Mouse (Mus musculus) lung, embryonic 16.5 days (tissue): ENCODE measurements around the gene Znrf4. TPM values are rescaled to one million over a fixed set of nuclear protein-coding genes. Genes with fewer than 3 reads are reported as not detected.
A peak's percentile ranks its signal among the peaks of the same experiment; 100 is the strongest.

ENCODE experiments used
- ATAC-seq: fragments of 200-750 bp; cut with Nextera tagmentation; 2 replicates; pipeline ENCODE4 v1.8.0; 2017; ENCODE audit warnings: low read depth, mild to moderate bottlenecking, moderate library complexity
- H3K27ac ChIP-seq: fragments of 300-500 bp; sonication (generic); 2 replicates; pipeline ENCODE4 v1.5.1; 2014; ENCODE audit warnings: mild to moderate bottlenecking, control low read depth, low read length
- H3K27me3 ChIP-seq: fragments of 300-500 bp; sonication (generic); 2 replicates; pipeline ENCODE4 v1.6.1; 2014; ENCODE audit warnings: low read depth, low read length, mixed read lengths; ENCODE audit not compliant: control insufficient read depth, insufficient read depth
- H3K36me3 ChIP-seq: fragments of 300-500 bp; sonication (generic); 2 replicates; pipeline ENCODE4 v1.6.1; 2014; ENCODE audit warnings: low read length; ENCODE audit not compliant: control insufficient read depth, insufficient read depth
- H3K4me1 ChIP-seq: fragments of 300-500 bp; sonication (generic); replicated peaks from 2 replicates; pipeline ENCODE4 v1.6.1; 2014; ENCODE audit warnings: low read length, mixed read lengths; ENCODE audit not compliant: control insufficient read depth, insufficient read depth
- H3K4me2 ChIP-seq: fragments of 300-500 bp; sonication (generic); 2 replicates; pipeline ENCODE4 v1.6.1; 2014; ENCODE audit warnings: low read depth, low read length, control low read depth
- H3K4me3 ChIP-seq: fragments of 300-500 bp; sonication (generic); 2 replicates; pipeline ENCODE4 v1.5.1; 2014; ENCODE audit warnings: mild to moderate bottlenecking, low read length, control low read depth
- H3K9ac ChIP-seq: fragments of 300-500 bp; sonication (generic); 2 replicates; pipeline ENCODE4 v1.6.1; 2014; ENCODE audit warnings: low read length, control low read depth
- H3K9me3 ChIP-seq: fragments of 300-500 bp; sonication (generic); 2 replicates; pipeline ENCODE4 v1.6.1; 2016; ENCODE audit warnings: low read length; ENCODE audit not compliant: control insufficient read depth
- WGBS: fragments of 180-500 bp; shearing (Covaris S2); extraction: QIAGEN DNeasy Blood & Tissue Kit; methylation state at CpG from one replicate; pipeline ENCODE4 v1.1.7; 2014; 5-methylcytosine and 5-hydroxymethylcytosine counted together
- polyA plus RNA-seq: library from polyadenylated mRNA; unstranded; fragments of >200 nt; fragmentation: Nextera tagmentation; extraction: Ambion mirVana; gene quantifications from 2 replicates; pipeline ENCODE4 v1.2.1, GENCODE M21; 2015

Znrf4 gene
- polyA plus RNA-seq, 1 experiment from 2014 or later, result not detected

GRCm38 (mm10) chr17:56537912-56538311, 25.7 kb upstream of the Znrf4 start:
- H3K27ac ChIP-seq, result no peak overlapping the region
- H3K27me3 ChIP-seq, result no peaks in the 10 kb centered on the region
- no peaks in the 10 kb centered on the region for H3K4me1 ChIP-seq
- no peaks in the 10 kb centered on the region for H3K36me3 ChIP-seq
- ATAC-seq, result no peak
- 35% methylated on average over 8 of the region's 8 CpGs for WGBS
- H3K4me3 ChIP-seq, result no peak overlapping the region
- no peak overlapping the region for H3K9ac ChIP-seq
- no peaks in the 10 kb centered on the region for H3K9me3 ChIP-seq
- H3K4me2 ChIP-seq, result no peak overlapping the region

- Histone ChIP-seq H3K4me1 (no peaks in the 10 kb centered on the region), H3K4me2 (no peak overlapping the region)
Measured at GRCm38 (mm10) chr17:56536874-56537273, 24.6 kb upstream of the Znrf4 start.

GRCm38 (mm10) chr17:56536192-56536591, 24.0 kb upstream of the Znrf4 start:
- no peaks in the 10 kb centered on the region for H3K9me3 ChIP-seq
- no peak overlapping the region for H3K4me2 ChIP-seq
- WGBS, result 57% methylated on average over 14 of the region's 14 CpGs
- no peak for ATAC-seq
- H3K4me1 ChIP-seq, result no peaks in the 10 kb centered on the region
- H3K27ac ChIP-seq, result no peak overlapping the region
- no peaks in the 10 kb centered on the region for H3K36me3 ChIP-seq
- H3K27me3 ChIP-seq, result no peaks in the 10 kb centered on the region
- no peak overlapping the region for H3K9ac ChIP-seq
- H3K4me3 ChIP-seq, result no peak overlapping the region

More at GRCm38 (mm10) chr17:56536874-56537273, 24.6 kb upstream of the Znrf4 start:
- Histone ChIP-seq H3K4me3 (no peak overlapping the region), H3K27me3 (no peaks in the 10 kb centered on the region), H3K36me3 (no peaks in the 10 kb centered on the region), H3K9ac (no peak overlapping the region), H3K27ac (no peak overlapping the region), H3K9me3 (no peaks in the 10 kb centered on the region)
- WGBS, result 70% methylated on average over 3 of the region's 3 CpGs
- no peak for ATAC-seq

- no peak for ATAC-seq
- 50% methylated on average over 4 of the region's 4 CpGs for WGBS
- H3K4me2 ChIP-seq, result no peak overlapping the region
- no peak overlapping the region for H3K27ac ChIP-seq
- no peaks in the 10 kb centered on the region for H3K36me3 ChIP-seq
- H3K4me3 ChIP-seq, result no peak overlapping the region
- no peaks in the 10 kb centered on the region for H3K27me3 ChIP-seq
- no peaks in the 10 kb centered on the region for H3K4me1 ChIP-seq
- H3K9ac ChIP-seq, result no peak overlapping the region
- no peaks in the 10 kb centered on the region for H3K9me3 ChIP-seq
Measured at GRCm38 (mm10) chr17:56524943-56525342, 12.7 kb upstream of the Znrf4 start.

- Histone ChIP-seq H3K4me2 (no peak overlapping the region), H3K27me3 (no peaks in the 10 kb centered on the region), H3K9ac (no peak overlapping the region), H3K27ac (no peak overlapping the region), H3K4me3 (no peak overlapping the region), H3K9me3 (no peaks in the 10 kb centered on the region), H3K36me3 (no peaks in the 10 kb centered on the region), H3K4me1 (no peaks in the 10 kb centered on the region)
- ATAC-seq, result no peak
- WGBS, result 48% methylated on average over 1 of the region's 1 CpGs
Measured at GRCm38 (mm10) chr17:56522744-56523143, 10.5 kb upstream of the Znrf4 start.

- no peak overlapping the region for H3K4me3 ChIP-seq
- no peak overlapping the region for H3K4me2 ChIP-seq
- H3K9me3 ChIP-seq, result peaks cover 5% of the 10 kb centered on the region; the same call in 1 of the 2 replicates
- ATAC-seq, result peak; percentile 78
- H3K9ac ChIP-seq, result no peak overlapping the region
- H3K27ac ChIP-seq, result no peak overlapping the region
- H3K36me3 ChIP-seq, result no peaks in the 10 kb centered on the region
- peaks cover 15% of the 10 kb centered on the region for H3K4me1 ChIP-seq
- H3K27me3 ChIP-seq, result peaks cover 21% of the 10 kb centered on the region
- WGBS, result 8% methylated on average over 13 of the region's 13 CpGs
Measured at GRCm38 (mm10) chr17:56515690-56516410, 3.6 kb upstream of the Znrf4 start.

- 45% methylated on average over 12 of the region's 12 CpGs for WGBS
- Histone ChIP-seq H3K27ac (no peak overlapping the region), H3K9me3 (peaks cover 5% of the 10 kb centered on the region; the same call in 1 of the 2 replicates), H3K36me3 (no peaks in the 10 kb centered on the region), H3K4me3 (no peak overlapping the region), H3K9ac (no peak overlapping the region), H3K27me3 (peaks cover 30% of the 10 kb centered on the region), H3K4me2 (no peak overlapping the region), H3K4me1 (peaks cover 17% of the 10 kb centered on the region)
- no peak for ATAC-seq
Measured at GRCm38 (mm10) chr17:56514916-56515315, 2.7 kb upstream of the Znrf4 start.

GRCm38 (mm10) chr17:56514330-56514729, 2.1 kb upstream of the Znrf4 start:
- Histone ChIP-seq H3K4me1 (peaks cover 17% of the 10 kb centered on the region), H3K9ac (no peak overlapping the region), H3K9me3 (peaks cover 5% of the 10 kb centered on the region; the same call in 1 of the 2 replicates), H3K4me3 (no peak overlapping the region), H3K27ac (no peak overlapping the region), H3K27me3 (peaks cover 36% of the 10 kb centered on the region), H3K36me3 (no peaks in the 10 kb centered on the region), H3K4me2 (no peak overlapping the region)
- no peak for ATAC-seq

- Histone ChIP-seq H3K9me3 (peaks cover 5% of the 10 kb centered on the region; the same call in 1 of the 2 replicates), H3K9ac (peak overlapping the region; percentile 21; the same call in 1 of the 2 replicates), H3K4me1 (peaks cover 20% of the 10 kb centered on the region), H3K4me2 (peak overlapping the region; percentile 48), H3K4me3 (peak overlapping the region; percentile 34), H3K27ac (no peak overlapping the region), H3K27me3 (peaks cover 43% of the 10 kb centered on the region), H3K36me3 (no peaks in the 10 kb centered on the region)
- WGBS, result 25% methylated on average over 23 of the region's 29 CpGs
- no peak for ATAC-seq
Measured at GRCm38 (mm10) chr17:56511707-56512090, 532 bp downstream of the Znrf4 start.
